Mouse (Mus musculus) C2C12 (cell line): Measurements from ENCODE around the gene Rnf220.

ENCODE experiments used
- CTCF ChIP-seq: IDR thresholded peaks from one replicate; pipeline ENCODE4 v1.5.1; 2011; ENCODE audit not compliant: control insufficient read depth, insufficient read depth, insufficient read length
- MAX ChIP-seq: IDR thresholded peaks from one replicate; pipeline ENCODE4 v1.6.1; 2011; ENCODE audit warnings: mild to moderate bottlenecking, control low read depth
- MYOG ChIP-seq: IDR thresholded peaks from one replicate; pipeline ENCODE4 v1.6.1; 2011; ENCODE audit not compliant: control insufficient read depth, insufficient read length; ENCODE audit errors: extremely low read depth

GRCm38 (mm10) chr4:117254672-117255071, 242.2 kb downstream of the Rnf220 start:
- TF ChIP-seq MYOG (no peak), CTCF (no peak), MAX (no peak)
